Mouse (Mus musculus): ENCODE results near the gene C1qtnf2.

DNA sequence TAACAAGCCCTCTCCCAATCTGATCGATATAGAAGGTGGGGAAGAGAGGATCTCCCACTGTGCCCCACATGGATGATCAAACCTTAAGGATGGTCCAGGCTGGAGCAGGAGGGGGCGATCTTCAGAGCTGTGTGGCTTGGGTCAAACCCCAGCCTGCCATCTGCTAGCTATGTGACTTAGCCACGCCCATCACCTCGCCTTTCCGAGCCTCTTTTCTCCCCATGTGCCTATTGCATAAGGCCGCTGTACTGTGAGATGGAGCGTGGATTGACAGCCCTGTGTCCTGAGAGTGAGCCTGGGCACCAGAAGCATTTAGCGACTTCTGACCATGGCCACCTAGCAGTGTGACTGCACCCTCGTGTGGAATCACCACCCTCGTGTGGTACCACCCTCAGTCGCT, 10.6 kb downstream of the C1qtnf2 start:
- no peak for TF ChIP-seq CTCF (conservative IDR thresholded peaks at IDR 0.05; ENCODE audit: insufficient read depth, insufficient read length, low read depth, low read length)
- TF ChIP-seq POLR2A (IDR thresholded peaks at IDR 0.05; ENCODE audit: low read depth, low read length), result no peak

Measured in kidney, adult 2 months (tissue).